Mouse (Mus musculus): ENCODE measurements around the gene Cdc42bpa. TPM values are rescaled to one million over a fixed set of nuclear protein-coding genes. Genes with fewer than 3 reads are reported as not detected.
"Not testable (repeated sequence)": the region's sequence is repeated elsewhere in the genome, so short reads cannot be mapped to it uniquely, and the experiment has no call there.

Gene Cdc42bpa
- total RNA-seq, 2 experiments from 2014 or later: 67.1 to 70.3 TPM

DNA sequence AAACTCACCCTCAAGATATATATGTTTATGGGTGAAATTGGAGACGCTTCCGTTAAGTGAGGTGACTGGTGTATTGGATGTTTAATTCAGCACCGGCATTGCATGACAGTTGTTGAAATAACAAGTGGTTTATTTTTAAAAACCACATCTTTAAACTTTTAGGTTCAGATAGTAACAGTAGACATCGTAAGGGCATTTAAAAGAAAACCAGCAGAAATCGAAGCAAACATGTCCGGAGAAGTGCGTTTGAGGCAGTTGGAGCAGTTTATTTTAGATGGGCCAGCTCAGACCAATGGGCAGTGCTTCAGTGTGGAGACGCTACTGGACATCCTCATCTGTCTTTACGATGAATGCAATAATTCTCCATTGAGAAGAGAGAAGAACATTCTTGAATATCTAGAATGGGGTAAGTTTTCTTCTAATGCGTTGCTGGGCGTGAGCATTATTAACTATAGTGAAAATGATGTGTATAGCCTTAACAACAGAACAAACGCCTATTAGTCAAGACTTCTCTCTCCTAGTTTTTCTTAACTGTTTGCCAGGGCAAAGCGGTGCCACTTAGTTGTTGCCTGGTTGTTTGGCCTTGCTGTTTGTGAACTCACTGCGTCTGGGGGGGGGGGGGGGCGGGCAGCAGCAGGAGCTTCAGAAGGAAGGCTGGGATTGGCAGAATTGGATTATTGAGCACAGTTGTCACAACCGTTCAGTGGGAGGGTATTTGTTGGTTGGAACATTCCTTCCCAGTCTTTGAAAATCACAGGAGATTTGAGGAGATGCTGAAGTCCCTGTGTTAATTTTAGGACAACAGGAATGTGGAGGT lies 818 bp downstream of the Cdc42bpa start:
- DNase-seq: no peak

DNA sequence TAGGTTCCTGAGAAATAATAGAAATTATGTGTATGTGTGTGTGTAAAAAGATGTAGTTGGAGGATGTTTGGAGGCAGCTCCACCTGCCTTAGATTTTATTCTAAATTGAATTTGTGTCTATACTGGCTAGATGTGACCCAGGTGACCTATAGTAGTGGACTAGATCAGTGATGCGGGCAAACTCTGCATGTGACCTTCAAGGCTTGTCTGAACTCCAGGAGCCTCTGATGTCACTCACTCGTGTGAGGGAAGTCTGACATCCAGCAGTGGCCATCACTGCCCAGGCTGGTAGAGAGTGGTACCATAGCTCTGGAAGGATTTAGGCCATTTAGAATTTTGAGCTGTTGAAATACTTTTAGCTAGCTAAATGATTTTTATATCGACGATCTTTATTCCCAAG lies 1.5 kb downstream of the Cdc42bpa start:
- no peak for DNase-seq

DNA sequence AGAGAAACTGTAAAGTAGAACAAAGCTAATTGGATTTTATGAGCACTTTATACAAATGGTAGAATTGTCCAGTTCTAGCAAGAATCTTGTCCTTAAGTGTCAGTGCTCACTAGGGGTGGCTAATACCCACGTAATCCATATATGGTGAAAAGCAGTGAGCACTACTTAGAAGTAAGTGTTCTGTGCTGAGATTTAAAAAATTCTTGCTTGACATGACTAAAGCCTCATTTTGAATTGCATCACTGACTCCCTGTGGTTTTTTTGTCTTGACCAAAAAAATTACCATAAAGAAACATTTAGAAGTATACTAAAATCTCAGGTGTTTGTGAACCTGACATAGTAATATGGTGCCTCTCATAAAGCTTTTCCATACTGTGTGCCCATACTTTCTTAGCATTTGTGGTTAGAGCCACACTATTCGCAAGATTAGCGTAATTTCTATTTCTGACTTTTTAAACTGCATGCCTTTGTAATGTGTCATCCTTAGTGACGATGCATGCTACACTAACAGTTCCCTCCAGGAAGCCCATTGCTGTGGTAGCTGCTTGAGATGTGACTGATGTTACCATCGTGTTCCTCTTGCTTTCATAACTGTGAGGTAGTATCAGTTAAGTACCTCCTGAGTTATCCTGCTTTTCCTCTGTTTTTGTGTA lies 9.6 kb downstream of the Cdc42bpa start:
- no peak for DNase-seq

DNA sequence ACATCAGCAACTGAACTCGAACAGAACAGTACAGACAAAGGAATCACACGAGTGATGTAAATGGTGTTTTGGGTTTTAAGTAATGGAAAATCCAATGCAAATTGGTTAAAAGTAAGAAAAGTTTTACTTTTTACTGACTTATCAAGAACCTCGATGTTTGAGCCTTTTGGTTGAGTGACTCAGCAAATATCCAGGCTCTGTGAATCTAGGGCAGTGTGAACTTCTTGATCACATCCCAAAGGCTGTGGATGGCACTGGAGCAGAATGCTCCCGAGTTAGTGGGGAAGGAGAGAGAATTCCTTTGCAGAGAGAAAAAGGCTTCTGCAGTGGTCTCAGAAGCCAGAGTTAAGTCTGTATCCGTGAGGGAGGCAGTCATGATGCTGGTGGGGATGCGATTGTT lies 14.7 kb downstream of the Cdc42bpa start:
- DNase-seq: no peak

DNA sequence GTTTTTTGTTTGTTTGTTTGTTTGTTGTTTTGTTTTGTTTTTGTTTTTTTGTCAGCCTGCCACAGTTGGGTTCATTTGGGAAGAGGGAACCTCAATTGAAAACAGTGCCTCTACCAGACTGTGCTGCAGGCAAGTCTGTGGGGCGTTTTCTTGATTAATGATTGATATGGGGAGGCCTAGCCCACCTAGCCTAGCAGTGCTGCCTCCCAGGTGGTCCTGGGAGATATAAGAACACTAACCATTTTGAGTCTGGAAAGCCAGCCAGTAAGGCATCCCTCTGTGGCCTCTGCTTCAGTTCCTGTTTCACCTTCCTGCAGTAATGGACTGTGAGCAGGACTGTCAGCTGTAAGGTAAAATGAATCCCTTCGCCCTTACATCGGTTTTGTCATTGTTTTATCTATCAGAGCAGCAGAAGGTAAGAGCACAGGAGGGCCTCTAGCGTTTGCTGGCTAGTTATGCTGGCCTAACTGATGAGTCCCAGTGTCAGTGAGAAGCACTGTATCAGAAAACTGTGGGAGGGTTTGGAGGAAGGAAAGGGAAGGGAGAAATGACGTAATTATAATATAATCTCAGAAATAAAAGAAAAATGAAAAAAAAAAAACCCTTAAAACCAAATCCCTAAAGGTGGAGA lies 15.5 kb downstream of the Cdc42bpa start:
- no peak for DNase-seq

DNA sequence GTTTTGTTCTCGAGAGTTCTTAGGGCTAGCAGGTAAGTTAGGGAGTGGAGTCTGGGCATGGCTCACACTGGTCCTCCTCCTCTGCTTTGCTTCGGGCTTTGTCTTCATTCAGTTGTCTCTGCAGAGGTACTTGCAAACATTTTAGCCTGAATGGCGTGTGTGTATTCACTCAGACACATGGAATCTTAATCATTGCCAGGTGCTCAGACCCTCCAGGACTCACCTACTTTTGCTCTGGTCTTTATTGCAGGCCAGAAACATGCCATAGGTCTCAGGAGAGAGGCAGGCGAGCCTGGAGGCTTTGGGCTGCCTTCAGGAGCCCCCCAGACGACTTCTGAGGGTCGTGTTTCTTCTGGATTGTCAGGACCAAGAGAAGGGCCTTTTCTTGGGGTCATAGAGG lies 17.2 kb downstream of the Cdc42bpa start:
- DNase-seq: no peak

DNA sequence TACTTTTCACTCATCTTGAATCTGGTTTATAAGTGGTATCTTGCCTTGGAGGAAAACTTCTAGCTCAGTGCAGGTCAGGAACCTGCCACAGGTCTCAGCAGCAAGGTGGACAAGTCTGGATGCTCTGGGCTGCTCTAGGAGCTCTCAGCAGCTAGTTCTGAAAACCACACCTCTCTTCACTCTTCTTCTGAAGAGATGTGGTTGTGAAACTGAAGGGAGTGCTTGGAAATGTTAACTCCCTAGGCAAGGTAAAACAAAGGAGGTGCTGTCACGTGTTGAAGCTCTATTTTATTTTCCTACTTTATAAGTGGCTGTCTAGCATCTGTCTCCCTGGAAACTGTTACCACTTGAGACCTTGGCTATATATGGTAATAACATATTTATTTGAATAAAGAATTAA lies 18.5 kb downstream of the Cdc42bpa start:
- no peak for DNase-seq

DNA sequence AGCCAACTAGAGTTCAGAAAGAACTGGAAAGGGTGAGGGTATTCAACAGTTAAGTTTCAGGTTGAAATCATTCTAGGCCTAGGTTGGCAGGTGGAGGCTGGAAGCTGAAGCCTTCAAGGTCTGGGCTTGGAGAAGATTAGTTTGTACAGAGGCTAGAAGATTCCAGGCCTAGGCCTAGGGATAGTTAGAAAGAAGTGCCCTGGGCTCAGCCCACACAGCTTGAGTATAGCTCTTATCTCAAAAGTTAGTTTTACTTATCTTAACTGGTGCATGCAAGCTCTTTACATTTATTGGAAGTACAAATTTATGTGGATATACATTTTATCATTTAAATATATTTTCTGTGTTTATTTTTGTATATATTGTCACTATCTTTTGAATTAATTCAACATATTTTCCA lies 21.4 kb downstream of the Cdc42bpa start:
- no peak for DNase-seq

DNA sequence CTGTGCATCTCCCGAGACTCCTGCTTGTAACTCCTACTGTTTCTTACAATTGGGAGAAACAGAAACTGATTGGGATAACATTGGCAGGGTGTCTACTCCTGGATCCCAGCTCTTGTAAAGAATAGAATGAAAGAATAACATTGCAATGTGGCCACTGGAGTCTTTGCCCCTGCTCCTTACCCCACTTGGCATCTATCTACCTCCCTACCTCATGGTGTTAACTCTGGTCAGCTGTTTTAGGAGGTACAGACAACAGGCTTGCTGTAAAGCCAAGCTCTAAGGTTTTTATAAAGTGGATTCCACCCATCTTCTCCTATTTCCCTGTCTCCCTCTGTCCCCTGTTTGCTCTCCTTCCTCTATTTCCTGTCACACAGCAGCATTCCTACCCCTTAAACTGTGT lies 21.9 kb downstream of the Cdc42bpa start:
- DNase-seq: no peak

DNA sequence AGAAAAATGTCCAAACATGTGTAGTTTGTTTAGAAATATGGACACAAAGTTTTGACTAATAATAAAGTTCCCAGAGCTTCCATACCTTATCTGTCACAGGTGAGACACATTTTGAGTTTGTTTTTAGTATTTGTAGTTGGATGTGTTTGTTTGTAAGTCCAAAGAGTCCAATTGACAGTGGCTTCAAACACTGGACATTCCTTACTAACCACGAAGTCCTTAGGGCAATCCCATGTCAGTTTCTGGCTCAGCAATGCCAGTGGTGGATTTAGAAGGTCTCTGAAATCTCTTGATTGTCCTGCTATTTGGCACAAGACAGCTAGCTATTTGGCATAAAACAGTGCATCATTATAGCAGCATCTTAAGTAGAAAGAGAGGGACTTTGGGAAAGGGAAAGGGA lies 22.7 kb downstream of the Cdc42bpa start:
- DNase-seq: no peak

DNA sequence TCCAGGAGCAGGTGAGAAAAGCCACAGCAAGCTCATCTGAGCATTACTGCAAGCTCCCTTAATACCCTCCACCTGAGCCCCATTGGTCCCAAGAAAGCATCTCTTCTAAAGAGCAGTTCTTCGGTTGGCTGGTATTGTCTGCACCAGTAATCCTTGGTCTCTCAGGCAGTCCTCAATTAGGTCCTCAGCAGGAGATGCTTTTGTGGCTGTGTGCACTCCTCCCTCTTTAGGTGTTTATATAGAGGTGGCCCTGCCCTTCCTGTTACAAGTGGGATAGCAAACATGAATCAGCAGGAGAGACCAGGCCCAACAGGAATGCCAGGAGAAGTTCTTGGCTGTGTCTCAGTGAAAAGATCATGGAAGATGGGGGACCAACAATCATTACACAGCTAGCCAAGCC lies 23.9 kb downstream of the Cdc42bpa start:
- no peak for DNase-seq

DNA sequence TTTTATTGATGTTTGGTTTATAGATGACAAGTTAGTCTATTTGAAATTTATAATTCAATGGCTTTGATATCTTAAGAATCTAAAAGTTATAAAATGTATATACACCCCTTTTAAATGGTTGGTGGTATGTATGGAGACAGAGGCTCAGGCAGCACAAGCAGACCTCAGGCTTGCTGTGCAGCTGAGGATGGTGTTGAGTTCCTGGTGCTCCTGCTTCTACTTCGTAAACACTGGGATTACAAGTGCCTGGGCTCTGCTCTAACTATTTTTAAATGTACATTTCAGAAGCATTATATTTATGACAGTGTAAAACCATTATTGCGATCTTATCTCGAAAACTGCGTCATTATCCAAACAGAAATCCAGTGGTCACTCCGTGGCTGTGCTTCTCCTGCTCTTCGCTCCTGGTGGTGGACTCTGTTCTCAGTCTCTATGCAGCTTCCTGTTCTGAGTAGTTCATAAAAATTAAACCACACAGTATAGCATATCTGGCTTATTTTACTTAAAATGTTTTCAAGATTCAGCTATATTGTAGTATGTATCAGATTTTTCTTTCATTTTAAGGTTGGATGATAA lies 31.5 kb downstream of the Cdc42bpa start:
- no peak for DNase-seq

DNA sequence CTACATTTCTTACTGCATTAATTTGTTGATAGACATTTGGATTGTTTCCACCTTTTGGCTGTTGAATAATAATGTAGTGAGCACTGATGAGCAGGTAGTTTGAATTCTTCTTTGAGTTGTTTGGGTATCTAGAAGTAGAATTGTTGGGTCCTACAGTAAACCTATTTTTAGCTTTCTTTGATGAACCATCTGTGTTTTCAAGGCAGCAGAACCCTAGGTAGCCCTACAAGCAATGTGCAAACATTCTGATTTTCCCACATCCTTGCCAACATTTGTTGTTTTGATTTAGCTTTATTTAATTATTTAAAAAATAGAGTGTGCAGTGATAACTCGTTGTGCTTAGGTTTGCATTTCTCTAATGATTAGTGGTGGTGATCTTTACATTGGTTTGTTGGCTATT lies 32.0 kb downstream of the Cdc42bpa start:
- DNase-seq: no peak

DNA sequence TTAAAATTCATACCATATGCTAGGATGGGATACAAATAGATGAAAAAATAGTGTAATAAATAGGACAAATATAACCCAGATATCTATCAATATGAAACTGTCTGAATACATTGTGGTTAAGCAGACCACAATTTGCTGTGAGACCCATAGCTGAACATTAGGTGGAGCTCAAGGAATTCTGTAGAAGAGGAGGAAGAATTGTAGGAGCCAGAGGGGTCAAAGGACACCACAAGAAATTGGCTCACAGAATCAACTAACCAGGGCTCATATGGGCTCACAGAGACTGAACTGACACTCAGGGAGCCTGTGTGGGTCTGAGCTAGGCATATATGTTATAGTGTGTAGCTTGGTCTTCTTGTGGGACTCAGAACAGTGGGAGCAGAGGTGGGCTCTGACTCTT lies 47.8 kb downstream of the Cdc42bpa start:
- no peak for DNase-seq

DNA sequence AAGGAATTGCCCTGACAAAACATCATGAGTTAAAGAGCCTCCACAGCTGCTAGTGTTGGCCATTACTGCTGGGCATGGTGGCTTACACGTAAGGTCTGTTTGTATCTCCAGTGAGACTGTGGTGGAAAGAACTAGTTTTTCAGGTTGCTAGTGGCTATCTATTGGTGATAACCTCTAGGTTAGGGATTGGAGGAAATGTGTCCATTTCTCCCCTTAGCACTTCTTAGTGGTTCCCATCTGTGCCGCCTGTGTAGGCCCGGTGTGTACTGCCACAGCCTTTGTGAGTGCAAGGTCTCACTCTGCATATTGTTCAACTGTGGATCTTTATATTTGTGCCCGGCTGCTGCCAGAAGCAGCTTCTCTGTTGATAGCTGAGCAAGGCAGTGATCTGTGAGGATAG lies 53.2 kb downstream of the Cdc42bpa start:
- no peak for DNase-seq

DNA sequence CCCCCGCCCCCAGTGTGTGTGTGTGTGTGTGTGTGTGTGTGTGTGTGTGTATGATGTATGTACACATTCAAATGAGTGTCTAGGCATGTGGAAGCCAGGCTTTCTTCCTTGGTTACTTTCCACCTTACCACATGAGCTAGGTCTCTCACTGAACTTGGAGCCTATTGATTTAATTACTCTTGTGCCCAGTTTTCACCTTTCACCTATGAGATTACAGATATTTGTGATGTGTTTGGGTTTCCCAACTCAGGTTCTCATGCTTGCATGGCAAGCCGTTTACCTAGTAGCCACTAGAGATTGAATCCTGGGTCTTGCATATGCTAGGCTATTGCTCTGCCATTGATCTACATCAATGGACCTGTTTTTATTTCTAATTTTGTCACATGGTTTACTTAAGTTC lies 57.9 kb downstream of the Cdc42bpa start:
- DNase-seq: no peak

DNA sequence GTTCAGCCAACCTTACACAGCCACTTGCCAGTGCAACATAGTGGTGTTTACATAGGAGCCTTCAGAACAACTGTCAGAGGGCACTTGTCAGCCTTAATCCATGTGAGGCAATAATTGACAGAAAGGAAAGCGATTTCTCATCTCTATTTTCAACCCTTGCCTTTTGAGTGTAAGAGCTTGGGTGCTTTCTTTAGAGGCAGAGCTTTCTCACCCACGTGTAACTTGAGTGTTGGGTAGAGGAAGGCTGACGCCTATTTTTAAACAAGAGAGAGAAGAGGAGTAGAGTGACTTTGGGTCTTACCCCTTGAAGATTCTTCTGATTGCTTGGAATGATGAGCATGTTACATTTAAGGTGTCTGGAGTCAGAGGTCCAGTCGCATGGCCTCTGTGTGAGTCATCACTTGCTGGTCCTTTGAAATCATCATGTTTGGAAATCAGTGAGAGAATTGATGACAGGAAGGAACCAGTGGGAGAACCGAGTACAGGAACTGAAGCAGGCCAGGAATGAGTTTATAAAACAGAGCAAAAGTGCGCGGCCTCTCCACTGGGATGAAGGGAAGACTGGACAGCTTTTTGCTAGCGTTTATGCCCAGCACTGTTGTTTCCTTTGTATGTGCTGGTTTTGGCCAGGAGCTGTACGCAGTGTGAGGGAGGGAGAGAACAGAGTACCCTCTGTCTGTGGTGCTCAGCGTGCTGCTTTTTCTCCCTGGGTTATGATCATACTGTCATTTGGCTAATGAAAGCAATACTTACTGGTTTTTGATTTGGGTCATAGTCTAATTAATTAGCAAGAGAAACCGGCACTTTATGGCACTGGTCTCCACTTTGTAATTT lies 61.4 kb downstream of the Cdc42bpa start:
- DNase-seq: no peak

DNA sequence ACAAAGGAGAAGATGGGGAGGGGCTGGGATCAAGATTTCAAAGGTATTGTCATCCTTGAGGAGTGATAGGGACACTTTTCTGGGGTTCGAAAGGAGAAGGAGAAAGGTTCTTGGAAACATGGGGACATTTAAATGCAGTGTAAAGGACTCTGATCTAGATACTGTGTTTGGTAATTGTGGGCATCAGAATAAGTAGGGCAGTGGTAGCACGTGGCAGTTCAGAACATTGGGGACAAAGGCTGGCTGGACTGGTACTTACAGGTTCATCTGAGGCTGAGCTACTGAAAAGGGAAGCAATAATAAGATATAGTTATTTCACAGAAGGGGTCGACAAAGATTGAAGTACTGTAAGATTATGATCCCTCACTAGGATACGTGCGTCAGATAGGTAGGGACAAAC lies 63.2 kb downstream of the Cdc42bpa start:
- DNase-seq: no peak

DNA sequence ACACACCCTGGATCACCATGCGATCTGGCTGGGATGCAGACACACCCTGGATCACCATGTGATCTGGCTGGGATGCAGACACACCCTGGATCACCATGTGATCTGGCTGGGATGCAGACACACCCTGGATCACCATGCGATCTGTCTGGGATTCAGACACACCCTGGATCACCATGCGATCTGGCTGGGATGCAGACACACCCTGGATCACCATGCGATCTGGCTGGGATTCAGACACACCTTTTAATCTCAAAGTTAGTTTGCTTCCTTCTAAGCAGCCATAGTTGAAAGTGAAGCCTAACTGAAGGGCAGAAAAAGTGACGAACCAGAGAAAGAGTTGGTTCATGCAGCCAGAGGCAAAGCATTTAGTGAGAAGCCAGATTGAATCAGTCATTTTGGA lies 69.6 kb downstream of the Cdc42bpa start:
- DNase-seq: not testable (repeated sequence)

DNA sequence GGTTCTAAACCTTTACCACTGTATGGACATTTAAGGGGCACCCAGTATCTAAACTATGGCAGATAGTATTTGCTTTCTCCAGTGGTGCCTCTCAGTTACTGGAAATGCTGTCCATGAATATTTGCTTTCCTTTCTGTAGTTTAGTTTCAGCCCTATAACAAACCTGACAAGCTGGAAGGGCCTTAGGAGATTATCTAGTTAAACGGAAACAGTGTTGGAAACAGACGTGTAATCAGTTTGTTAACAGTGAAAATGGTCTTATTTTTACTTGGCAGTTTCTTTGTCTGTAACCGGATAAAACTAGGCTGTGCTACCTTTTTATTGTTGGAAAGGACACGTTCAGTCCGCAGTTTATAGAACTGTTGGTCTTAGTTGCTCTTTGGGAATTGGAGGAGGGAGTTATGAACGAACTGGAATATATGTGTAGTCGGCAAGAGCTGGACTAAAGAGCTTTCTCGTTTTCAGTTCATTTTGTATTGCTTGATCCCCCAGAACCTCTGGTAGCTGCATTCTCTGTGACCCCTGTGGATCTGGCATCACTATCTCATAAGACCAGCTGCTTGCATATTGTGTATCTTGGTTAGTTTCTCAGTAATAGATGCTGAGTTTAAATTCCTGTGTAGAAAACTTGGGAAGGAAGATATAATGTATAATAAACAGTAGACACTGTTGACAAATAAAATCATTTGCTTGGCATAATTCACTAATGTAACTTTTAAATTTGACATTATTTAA lies 70.5 kb downstream of the Cdc42bpa start:
- DNase-seq: no peak

DNA sequence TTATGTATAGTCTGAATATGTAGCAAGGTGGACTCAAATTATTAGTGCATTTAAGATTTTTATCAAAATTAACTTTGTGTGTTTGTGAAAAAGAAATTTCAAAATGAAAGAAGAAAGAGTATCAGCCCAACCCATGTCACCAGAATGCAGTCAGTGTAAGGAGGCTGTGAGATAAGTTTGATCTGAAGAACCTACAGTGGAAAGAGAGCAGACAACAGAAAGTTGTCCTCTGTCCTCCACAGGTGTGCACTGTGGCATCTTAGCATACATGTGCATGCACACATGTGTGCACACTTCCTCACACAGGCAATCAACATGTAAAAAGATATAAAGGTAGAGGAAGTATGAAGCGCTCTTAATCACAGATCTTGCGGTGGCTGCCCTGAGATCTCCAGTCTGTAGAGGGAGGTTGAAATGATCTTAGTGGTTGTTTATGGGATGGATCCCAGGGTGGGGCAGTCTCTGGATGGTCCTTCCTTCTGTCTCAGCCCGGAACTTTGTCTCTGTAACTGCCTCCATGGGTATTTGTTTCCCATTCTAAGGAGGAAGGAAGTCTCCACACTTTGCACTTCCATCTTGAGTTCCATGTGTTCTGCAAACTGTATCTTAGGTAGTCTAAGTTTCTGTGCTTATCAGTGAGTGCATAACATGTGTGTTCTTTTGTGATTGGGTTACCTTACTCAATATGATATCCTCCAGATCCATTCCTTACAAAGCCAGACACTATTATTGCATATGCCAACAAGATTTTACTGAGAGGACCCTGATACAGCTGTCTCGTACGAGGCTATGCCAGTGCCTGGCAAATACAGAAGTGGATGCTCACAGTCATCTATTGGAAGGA lies 71.7 kb downstream of the Cdc42bpa start:
- no peak for DNase-seq
